Mouse (Mus musculus) forebrain, postnatal 0 days (tissue): ENCODE data around the gene Adprh. TPM values are rescaled to one million over a fixed set of nuclear protein-coding genes. Genes with fewer than 3 reads are reported as not detected.

Experiments
- ATAC-seq: fragments of 200-750 bp; cut with Nextera tagmentation; 2 replicates; pipeline ENCODE4 v1.8.0; 2017; ENCODE audit warnings: mild to moderate bottlenecking, moderate library complexity
- DNase-seq: peaks from one replicate; pipeline ENCODE4 v3.0.0-alpha.2; 2015
- H3K27ac ChIP-seq: fragments of 300-500 bp; sonication (generic); 2 replicates; pipeline ENCODE4 v1.5.1; 2014; ENCODE audit warnings: low read depth, mild to moderate bottlenecking, antibody characterized with exemption, low read length, moderate library complexity, mixed read lengths
- H3K27me3 ChIP-seq: fragments of 300-500 bp; sonication (generic); 2 replicates; pipeline ENCODE4 v1.6.1; 2014; ENCODE audit warnings: mild to moderate bottlenecking, low read length, mixed read lengths; ENCODE audit not compliant: insufficient read depth
- H3K36me3 ChIP-seq: fragments of 300-500 bp; sonication (generic); 2 replicates; pipeline ENCODE4 v1.6.1; 2014; ENCODE audit warnings: mild to moderate bottlenecking, moderate library complexity; ENCODE audit not compliant: insufficient read depth
- H3K4me1 ChIP-seq: fragments of 300-500 bp; sonication (generic); 2 replicates; pipeline ENCODE4 v1.6.1; 2014; ENCODE audit warnings: antibody characterized with exemption; ENCODE audit not compliant: insufficient read depth
- H3K4me2 ChIP-seq: fragments of 300-500 bp; sonication (generic); 2 replicates; pipeline ENCODE4 v1.6.1; 2014; ENCODE audit warnings: low read depth, mild to moderate bottlenecking, moderate library complexity
- H3K4me3 ChIP-seq: fragments of 300-500 bp; sonication (generic); 2 replicates; pipeline ENCODE4 v1.5.1; 2014; ENCODE audit warnings: low read depth, low read length, mixed read lengths
- H3K9ac ChIP-seq: fragments of 300-500 bp; sonication (generic); 2 replicates; pipeline ENCODE4 v1.6.1; 2014; ENCODE audit warnings: mild to moderate bottlenecking
- H3K9me3 ChIP-seq: fragments of 300-500 bp; sonication (generic); 2 replicates; pipeline ENCODE4 v1.6.1; 2016; ENCODE audit warnings: low read length
- CTCF ChIP-seq: sonication (generic); IDR thresholded peaks from 2 replicates; pipeline ENCODE4 v1.5.1; 2016; ENCODE audit warnings: antibody characterized with exemption, control low read depth, low read depth
- WGBS: fragments of 180-500 bp; shearing (Covaris S2); extraction: QIAGEN DNeasy Blood & Tissue Kit; methylation state at CpG from one replicate; pipeline ENCODE4 v1.1.7; 2014; 5-methylcytosine and 5-hydroxymethylcytosine counted together
- polyA plus RNA-seq: library from polyadenylated mRNA; unstranded; fragments of >200 nt; fragmentation: Nextera tagmentation; extraction: Ambion mirVana; gene quantifications from 2 replicates; pipeline ENCODE4 v1.2.1, GENCODE M21; 2015
- total RNA-seq: library from RNA; depleted of rRNA; stranded (reverse); fragments of >200 nt; gene quantifications from 2 replicates; pipeline ENCODE4 v1.2.3, GENCODE M21; 2014

The Adprh gene
- total and polyA plus RNA-seq, 2 experiments from 2014 or later = 40.8 to 134 TPM

DNA sequence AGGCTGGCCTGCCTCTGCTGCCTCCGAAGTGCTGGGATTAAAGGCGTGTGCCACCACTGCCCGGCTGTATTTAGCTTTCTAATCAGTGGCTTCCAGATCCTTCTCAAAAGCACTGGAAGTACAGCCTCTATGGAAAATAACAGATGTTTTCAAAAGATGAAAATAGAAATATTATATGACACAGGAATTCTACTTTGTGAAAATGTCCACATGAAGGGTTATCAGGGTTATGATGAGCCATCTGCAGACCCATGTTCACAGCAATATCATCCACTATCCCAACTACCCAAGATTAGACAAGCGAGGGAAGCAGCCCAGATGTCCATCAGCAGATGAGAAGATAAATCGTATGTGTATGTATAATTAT is 20.0 kb upstream of the Adprh start:
- no peak for DNase-seq
- H3K9ac ChIP-seq = no peak overlapping the region
- H3K9me3 ChIP-seq = no peaks in the 10 kb centered on the region
- TF ChIP-seq CTCF = no peak
- no peaks in the 10 kb centered on the region for H3K36me3 ChIP-seq
- no peak overlapping the region for H3K4me2 ChIP-seq
- 92% methylated on average over 5 of the region's 5 CpGs for WGBS
- no peaks in the 10 kb centered on the region for H3K27me3 ChIP-seq
- no peaks in the 10 kb centered on the region for H3K4me1 ChIP-seq
- H3K4me3 ChIP-seq = no peak overlapping the region
- no peak for ATAC-seq
- H3K27ac ChIP-seq = no peak overlapping the region

DNA sequence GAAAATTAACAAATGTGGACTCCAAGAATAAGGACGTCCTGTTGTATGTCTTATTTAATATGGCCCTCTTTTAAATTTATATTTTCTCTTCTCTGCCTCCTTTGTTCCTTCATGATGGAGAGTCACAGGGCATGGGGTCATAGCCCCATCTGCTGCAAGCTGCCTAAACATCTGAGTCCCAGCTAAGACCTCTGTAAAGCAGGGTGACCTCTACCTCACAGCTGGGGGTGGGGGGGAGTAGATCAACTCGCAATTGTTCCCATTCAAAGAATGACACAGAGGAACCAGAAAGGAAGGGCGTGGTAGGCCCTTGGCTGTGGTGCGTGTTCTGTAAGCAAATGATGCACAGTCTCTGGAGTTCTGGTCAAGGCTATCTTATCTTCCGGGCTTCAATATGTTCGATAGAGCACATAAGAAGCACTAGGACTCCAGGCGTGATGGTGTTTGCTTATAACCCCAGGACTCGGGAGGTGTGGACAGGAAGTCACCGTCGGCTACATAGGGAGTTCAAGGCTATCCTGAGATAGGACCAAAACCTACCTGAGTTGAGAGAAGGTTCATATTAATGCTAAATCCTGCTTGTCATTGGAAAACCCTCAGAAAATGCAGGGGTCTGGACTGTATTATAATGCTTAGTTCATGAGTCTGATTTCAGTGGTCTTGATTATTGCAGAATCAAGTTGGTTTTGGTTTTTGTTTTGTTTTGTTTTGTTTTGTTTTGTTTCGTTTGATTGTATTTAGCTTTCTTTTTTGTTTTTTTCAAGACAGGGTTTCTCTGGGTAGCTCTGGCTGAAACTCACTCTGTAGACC is 19.4 kb upstream of the Adprh start:
- H3K4me3 ChIP-seq = no peak overlapping the region
- H3K27ac ChIP-seq = no peak overlapping the region
- H3K9me3 ChIP-seq = no peaks in the 10 kb centered on the region
- WGBS = 85% methylated on average over 11 of the region's 11 CpGs
- no peaks in the 10 kb centered on the region for H3K4me1 ChIP-seq
- ATAC-seq (no peak), DNase-seq (no peak)
- H3K36me3 ChIP-seq = no peaks in the 10 kb centered on the region
- H3K9ac ChIP-seq = no peak overlapping the region
- H3K27me3 ChIP-seq = no peaks in the 10 kb centered on the region
- H3K4me2 ChIP-seq = no peak overlapping the region
- TF ChIP-seq CTCF = no peak

GRCm38 (mm10) chr16:38469437-38469836 is 16.9 kb upstream of the Adprh start:
- no peak overlapping the region for H3K27ac ChIP-seq
- no peaks in the 10 kb centered on the region for H3K9me3 ChIP-seq
- WGBS = 65% methylated on average over 8 of the region's 8 CpGs
- TF ChIP-seq CTCF = no peak
- ATAC-seq = no peak
- no peak overlapping the region for H3K4me3 ChIP-seq
- H3K4me2 ChIP-seq = no peak overlapping the region
- H3K27me3 ChIP-seq = no peaks in the 10 kb centered on the region
- no peaks in the 10 kb centered on the region for H3K4me1 ChIP-seq
- no peak for DNase-seq
- no peak overlapping the region for H3K9ac ChIP-seq
- no peaks in the 10 kb centered on the region for H3K36me3 ChIP-seq

GRCm38 (mm10) chr16:38468706-38469018 is 16.2 kb upstream of the Adprh start:
- Histone ChIP-seq H3K27ac (no peak overlapping the region), H3K27me3 (no peaks in the 10 kb centered on the region), H3K9me3 (no peaks in the 10 kb centered on the region), H3K4me2 (no peak overlapping the region), H3K9ac (no peak overlapping the region), H3K4me3 (no peak overlapping the region), H3K36me3 (no peaks in the 10 kb centered on the region), H3K4me1 (no peaks in the 10 kb centered on the region)
- ATAC-seq (no peak), DNase-seq (no peak)
- 31% methylated on average over 3 of the region's 3 CpGs for WGBS
- no peak for TF ChIP-seq CTCF

GRCm38 (mm10) chr16:38467917-38468705 is 15.6 kb upstream of the Adprh start:
- 86% methylated on average over 8 of the region's 8 CpGs for WGBS
- DNase-seq = no peak
- no peak overlapping the region for H3K4me3 ChIP-seq
- no peaks in the 10 kb centered on the region for H3K27me3 ChIP-seq
- no peak overlapping the region for H3K27ac ChIP-seq
- no peaks in the 10 kb centered on the region for H3K4me1 ChIP-seq
- no peak overlapping the region for H3K9ac ChIP-seq
- H3K9me3 ChIP-seq = no peaks in the 10 kb centered on the region
- no peak overlapping the region for H3K4me2 ChIP-seq
- H3K36me3 ChIP-seq = no peaks in the 10 kb centered on the region
- no peak for TF ChIP-seq CTCF
- ATAC-seq = no peak

DNA sequence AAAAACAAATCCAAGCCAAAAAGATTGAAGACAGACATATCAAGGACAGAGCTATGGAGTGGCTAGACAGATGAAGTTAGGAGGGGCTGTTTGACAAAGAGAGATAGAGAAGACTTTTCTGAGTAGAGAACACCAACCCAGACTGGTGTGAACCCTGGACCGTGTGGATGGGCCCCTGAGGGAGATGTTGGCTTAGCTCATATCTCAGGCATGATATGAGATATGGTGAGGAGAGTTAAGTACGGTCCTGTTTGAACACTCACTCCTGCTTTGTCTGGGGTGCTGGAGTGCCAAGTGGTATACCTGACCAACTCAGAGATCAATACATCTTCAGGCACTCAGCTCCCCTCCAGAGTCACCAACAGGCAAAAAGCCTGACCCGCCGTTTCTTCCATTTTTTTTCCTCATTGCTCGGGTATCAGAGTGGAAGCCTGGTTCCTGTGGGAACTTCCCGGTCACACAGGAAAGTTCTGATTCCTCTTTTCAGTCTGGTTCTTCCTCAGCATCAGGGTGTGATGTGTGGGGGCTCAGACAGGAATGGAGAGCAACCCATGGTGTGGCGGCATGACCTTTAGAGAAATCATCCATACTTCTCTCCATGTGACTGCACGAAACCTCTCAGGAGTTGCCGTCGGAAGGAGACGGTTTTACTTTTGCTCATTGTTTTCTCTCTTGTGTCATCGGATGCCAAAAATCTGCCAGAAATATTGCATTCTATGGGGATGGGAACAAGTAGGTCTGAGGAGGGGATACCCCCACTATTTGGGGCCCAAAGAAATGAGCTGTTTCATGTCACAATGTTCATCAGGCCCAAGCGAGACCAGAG is 14.8 kb upstream of the Adprh start:
- Histone ChIP-seq H3K27ac (no peak overlapping the region), H3K9me3 (no peaks in the 10 kb centered on the region), H3K27me3 (no peaks in the 10 kb centered on the region), H3K4me1 (no peaks in the 10 kb centered on the region), H3K4me2 (no peak overlapping the region), H3K4me3 (no peak overlapping the region), H3K36me3 (no peaks in the 10 kb centered on the region), H3K9ac (no peak overlapping the region)
- 90% methylated on average over 13 of the region's 13 CpGs for WGBS
- no peak for DNase-seq
- no peak for TF ChIP-seq CTCF
- ATAC-seq = no peak

- no peaks in the 10 kb centered on the region for H3K9me3 ChIP-seq
- ATAC-seq = no peak
- H3K36me3 ChIP-seq = no peaks in the 10 kb centered on the region
- TF ChIP-seq CTCF = no peak
- 81% methylated on average over 4 of the region's 4 CpGs for WGBS
- H3K27me3 ChIP-seq = no peaks in the 10 kb centered on the region
- no peak overlapping the region for H3K9ac ChIP-seq
- H3K27ac ChIP-seq = no peak overlapping the region
- no peak overlapping the region for H3K4me3 ChIP-seq
- H3K4me2 ChIP-seq = no peak overlapping the region
- DNase-seq = no peak
- H3K4me1 ChIP-seq = no peaks in the 10 kb centered on the region
These were observed 13.6 kb upstream of the Adprh start for GRCm38 (mm10) chr16:38466089-38466488.
